Mouse (Mus musculus): ENCODE results near the gene Card10.

Gene Card10

DNA sequence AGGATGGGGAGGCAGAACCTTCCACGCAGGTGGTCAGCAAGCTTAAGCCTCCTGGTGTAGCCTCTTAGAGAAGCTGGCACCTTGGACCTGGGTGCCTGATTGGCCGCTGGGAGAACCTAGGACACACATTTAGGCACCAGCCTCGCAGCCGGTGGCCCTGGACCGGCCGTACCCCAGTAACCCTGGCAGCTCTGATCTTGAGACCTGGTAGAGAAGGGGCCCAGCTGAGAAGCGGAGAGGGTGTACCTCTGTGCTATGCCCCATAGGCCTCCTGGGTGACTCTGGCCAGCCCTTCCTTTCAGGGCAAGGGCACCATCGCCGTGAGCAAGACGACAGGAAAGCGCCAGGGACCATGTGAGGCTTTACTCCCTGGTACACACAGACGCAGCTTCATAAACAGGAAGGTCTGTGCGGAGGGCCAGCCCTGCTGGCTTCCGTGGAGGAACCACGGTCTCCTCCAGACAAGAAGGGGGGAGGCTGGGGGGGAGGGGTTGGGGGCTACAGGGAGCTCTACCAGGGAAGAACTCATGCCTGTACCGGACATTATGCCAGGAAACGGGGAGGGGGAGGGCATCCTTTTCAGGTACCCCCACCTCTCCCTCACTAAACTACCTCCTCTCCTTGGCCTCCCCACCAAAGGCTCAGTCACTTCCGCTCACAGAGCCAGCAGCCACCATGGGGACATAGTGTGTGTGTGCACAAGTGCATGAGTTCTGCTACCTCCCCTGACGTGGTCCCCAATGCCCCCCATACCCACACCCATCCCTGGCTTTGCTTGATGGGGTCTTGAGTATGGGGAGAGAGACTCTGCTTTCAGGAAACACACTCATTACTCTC, 31.1 kb downstream of the Card10 start:
- DNase-seq: peak; percentile 76

- DNase-seq: no peak
Observed at GRCm38 (mm10) chr15:78770983-78771355, 31.9 kb downstream of the Card10 start.

GRCm38 (mm10) chr15:78770234-78770982, 32.4 kb downstream of the Card10 start:
- no peak for DNase-seq

DNA sequence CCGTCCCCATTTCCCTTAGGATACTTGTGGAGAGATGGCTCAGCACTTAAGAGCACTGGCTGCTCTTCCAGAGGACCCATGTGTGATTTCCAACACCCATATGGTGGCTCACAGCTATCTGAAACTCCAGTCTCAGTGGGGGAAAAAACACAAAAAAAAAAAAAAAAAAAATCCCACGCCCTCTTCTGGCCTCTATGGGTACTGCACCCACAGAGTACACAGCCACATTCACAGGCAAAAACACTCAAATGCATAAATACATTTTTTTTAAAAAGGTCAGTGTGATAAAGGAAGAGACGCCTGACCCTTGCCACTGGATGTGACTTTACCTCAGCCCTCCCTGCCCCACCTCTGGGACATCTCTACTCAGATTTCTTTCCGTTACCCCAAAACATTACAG, 33.8 kb downstream of the Card10 start:
- no peak for DNase-seq

GRCm38 (mm10) chr15:78763704-78764103, 39.1 kb downstream of the Card10 start:
- DNase-seq: no peak

GRCm38 (mm10) chr15:78763210-78763609, 39.6 kb downstream of the Card10 start:
- DNase-seq: no peak

- no peak for DNase-seq
Observed at GRCm38 (mm10) chr15:78761112-78761511, 41.7 kb downstream of the Card10 start.

DNA sequence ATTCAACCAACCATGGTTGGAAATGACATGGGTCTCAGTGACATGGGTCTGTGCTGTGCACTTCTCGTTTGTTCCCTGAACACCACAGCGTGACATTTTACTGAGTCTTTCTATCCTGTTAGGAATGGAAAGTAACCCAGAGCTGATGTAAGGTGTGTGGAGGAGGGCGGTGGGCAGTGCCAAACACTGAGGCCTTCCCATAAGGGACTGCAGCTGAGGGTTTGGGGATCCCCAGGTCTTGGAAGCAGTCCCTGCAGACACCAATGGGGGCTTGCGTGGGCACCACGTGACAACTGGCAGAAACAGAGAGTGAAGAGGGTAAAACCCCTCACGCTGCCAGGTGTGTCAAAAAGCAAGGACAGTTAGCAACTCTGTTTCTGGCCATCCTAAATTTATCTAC, 44.7 kb downstream of the Card10 start:
- no peak for DNase-seq

GRCm38 (mm10) chr15:78755966-78756725, 46.7 kb downstream of the Card10 start:
- DNase-seq: no peak

DNA sequence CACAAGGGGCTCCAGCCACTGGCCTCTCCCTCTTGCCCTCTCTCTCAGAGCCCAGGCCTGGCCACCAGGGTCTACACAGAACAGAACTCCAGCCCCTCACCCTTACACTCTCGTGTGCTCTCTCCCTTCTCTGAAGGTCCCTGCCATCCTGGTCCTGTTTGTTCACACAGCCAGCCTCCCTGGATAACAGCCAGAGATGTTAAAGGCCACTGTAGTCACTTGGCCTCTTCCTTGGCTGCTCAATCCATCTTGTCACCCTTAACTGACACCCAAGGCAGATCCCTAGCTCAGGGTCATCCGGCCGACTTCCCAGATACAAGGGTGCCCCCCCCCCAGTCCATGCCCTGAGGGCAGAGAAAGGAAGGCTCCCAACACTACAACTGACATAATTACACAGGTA, 47.6 kb downstream of the Card10 start:
- DNase-seq: no peak

DNA sequence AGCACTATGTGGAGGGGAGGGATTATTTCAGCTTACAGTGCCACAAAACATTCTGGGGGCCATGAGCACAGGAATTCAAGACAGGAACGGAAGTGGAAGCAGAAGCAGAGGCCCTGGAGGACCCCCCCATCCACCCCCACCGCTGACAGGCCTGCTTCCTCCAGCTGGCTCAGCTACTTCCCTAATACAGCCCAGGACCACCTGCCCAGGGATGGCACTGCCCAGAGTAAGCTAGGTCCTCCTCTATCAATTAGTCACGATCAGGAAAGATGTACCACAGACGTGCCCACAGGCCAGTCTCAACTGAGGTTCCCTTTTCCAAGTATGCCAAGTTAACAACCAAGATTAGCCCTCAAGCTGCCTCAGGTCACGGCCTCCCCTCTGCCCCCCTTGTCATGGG, 48.7 kb downstream of the Card10 start:
- no peak for DNase-seq

DNA sequence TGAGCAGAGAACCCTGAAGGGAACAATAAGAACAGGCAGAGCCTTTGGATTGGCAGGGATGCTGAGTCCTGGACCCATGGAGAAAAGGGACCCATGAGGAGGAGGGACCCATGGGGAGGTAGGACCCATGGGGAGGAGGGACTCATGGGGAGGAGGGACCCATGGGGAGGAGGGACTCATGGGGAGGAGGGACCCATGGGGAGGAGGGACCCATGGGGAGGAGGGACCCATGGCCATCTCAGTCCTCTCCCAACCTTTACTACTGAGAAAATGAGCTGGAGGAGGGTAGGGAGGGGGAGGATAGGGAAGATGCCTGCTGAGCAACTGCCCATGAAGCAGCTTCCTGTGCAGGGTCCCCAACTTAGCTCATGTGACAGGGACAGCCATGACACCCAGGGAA, 49.9 kb downstream of the Card10 start:
- no peak for DNase-seq

DNA sequence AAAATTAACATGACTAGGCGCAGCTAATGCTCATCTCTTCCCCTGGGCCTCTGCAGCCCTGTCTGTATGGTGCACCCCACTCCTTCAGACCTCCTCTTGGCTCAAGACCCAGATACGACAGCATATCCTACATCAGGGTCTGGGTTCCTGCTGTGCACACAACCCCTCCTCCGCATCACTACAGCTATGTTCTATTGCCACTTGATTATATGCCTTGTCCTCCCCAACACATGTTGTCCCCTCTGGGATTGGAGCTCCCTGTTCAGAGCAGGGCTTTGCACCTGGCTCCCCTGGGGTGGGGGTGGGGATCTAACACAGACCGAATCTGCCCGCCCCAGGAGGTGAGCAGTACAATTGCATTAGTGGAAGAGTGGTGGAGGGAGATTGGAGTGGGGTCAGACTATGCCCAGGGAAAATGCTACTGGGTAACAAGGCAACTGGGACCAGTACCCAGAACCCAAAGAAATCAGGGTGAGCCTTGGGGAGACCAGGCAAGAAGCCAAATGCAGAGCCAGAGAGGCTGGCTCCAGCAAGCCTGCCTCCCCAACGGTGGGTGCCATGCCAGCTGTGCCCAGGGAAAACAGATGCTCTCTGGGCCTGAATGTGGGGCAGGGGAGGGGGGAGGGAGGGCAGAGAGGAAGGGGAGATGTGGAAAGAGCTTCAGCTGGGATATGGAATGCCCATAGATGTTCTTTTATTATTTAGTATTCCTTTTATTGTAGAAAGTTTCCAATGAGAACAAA, 52.1 kb downstream of the Card10 start:
- DNase-seq: no peak

DNA sequence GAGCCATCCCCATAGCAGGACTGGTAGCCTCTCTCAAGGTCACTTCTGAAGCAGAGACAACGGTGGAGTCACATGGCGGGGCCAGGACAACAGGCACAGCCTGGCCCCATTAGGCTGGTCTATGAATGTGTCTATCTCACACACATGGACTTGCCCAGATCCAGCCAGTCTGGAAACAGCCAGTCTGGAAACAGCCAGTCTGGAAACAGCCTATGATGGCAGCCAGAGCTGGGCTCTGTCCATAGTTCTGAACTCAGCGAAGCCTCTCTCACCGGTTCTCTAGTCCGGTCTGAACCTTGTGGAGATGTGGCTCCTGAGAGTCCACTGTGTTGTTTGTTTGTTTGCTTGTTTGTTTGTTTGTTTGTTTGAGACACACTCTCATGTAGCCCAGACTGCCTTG, 53.0 kb downstream of the Card10 start:
- no peak for DNase-seq

DNA sequence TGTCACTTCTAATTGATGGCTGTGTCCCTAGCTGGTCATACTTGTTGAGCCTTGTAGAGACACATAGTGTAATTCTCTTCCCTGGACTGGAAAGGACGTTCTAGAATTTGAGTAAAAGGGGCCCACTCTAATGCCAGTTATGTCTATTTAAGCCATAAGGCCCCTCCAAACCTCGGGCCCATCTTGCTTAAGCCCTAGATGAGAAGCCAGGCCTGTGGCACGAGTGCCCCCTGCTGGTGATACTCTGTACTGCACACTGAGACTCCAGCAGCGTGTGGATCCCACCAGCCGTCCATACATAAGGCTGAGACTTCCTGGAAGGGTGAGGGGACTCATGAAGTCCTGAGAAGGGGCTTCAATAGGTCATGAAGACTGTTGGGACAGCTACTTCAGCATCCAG, 58.6 kb downstream of the Card10 start:
- DNase-seq: peak; percentile 80

GRCm38 (mm10) chr15:78742831-78743230, 60.0 kb downstream of the Card10 start:
- no peak for DNase-seq

- no peak for DNase-seq
Observed at GRCm38 (mm10) chr15:78740662-78741061, 62.2 kb downstream of the Card10 start.

GRCm38 (mm10) chr15:78737146-78737545, 65.7 kb downstream of the Card10 start:
- DNase-seq: no peak

DNA sequence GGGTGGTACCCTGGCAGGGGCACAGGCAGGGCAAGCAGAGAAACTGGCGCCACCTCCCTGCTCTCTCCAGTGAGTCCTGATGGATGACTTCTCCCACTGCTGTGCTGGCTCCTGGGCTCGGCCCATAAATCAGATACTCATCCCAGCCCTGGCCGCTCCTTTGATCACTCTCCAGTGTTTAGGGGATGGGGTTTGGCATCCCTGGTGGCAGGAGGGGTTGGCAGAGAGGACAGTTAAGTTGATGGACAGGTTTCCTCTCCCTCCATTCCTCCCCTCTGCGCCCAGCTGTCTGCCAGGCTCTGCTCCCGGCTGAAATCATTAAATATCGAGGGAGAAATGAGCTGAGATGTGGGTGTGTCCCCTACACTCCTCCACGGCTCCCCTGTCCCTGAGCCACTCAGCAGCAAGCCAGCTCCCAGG, 66.2 kb downstream of the Card10 start:
- no peak for DNase-seq

DNA sequence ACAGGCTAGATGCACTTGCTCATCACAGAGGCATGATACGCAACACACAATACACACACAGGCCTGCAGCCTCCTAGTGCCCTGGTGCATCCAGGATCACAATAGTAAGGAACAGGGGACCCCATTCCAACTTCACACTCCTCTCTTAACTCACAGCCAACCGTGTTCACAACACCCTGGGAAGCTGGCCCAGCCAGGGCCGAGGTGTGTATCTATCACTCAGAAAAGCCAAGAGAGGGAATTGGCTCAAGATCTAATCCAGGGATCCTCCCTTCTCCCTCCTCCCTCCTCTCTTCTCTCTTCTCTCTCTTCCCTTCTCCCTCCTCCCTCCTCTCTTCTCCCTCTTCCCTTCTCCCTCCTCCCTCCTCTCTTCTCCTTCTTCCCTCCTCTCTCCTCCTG, 66.7 kb downstream of the Card10 start:
- no peak for DNase-seq

DNA sequence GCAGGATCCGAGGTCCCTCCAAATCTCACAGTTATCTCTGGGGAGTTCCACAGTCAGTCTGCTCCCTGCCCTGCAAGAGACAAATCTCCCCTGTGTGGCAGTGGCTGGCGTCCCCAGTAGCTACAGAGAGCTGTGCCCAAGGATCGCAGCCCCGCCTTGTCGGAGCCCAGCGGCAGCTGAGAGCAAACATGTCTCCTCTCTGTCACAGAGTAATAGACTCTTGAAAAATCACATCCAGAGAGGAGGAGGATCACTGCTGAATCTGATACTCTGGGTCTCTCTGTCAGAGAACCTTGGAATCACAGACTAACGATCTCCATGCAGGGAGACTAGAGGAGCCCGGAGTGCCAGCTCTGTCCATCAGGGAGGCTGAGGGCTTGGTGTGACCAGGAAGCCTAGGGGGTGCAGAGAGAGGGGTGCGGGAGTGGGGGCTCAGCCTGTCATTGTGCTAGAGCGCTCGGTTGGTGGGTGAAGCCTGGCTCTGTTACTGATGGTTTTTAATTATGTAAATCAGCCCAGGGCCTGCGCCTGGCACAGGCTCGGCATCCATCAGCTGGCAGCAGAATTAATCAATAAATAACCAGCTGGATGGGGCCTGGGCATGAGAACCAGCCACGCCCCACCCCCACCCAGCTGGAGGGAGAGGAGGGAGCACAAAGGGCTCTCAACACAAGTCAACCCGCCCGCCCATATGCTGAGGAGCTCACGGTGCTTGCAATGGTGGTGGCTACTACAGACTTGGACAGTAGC, 67.2 kb downstream of the Card10 start:
- no peak for DNase-seq

GRCm38 (mm10) chr15:78731830-78732229, 71.0 kb downstream of the Card10 start:
- no peak for DNase-seq

Measured in lung, postnatal 10 days (tissue).